Mouse (Mus musculus) cortical plate, adult 2 months (tissue): ENCODE data around the gene Tmem182.

Experiments
- CTCF ChIP-seq: fragments of 200-500 bp; IDR thresholded peaks from 2 replicates; pipeline ENCODE4 v1.5.1; 2011; ENCODE audit warnings: mild to moderate bottlenecking, control low read depth, low read length; ENCODE audit not compliant: insufficient read depth; ENCODE audit errors: extremely low read depth
- POLR2A ChIP-seq: fragments of 200-500 bp; IDR thresholded peaks from 2 replicates; pipeline ENCODE4 v1.6.1; 2011; ENCODE audit warnings: mild to moderate bottlenecking, low read length, control low read depth; ENCODE audit not compliant: insufficient read depth; ENCODE audit errors: extremely low read depth

GRCm38 (mm10) chr1:40884943-40885342 is 79.5 kb downstream of the Tmem182 start:
- TF ChIP-seq POLR2A: no peak
- TF ChIP-seq CTCF: no peak
